Mouse (Mus musculus): Measurements from ENCODE around the gene E2f8. TPM values are rescaled to one million over a fixed set of nuclear protein-coding genes. Genes with fewer than 3 reads are reported as not detected.

The E2f8 gene
- total RNA-seq, 2 experiments from 2014 or later: 1.0 to 1.3 TPM

DNA sequence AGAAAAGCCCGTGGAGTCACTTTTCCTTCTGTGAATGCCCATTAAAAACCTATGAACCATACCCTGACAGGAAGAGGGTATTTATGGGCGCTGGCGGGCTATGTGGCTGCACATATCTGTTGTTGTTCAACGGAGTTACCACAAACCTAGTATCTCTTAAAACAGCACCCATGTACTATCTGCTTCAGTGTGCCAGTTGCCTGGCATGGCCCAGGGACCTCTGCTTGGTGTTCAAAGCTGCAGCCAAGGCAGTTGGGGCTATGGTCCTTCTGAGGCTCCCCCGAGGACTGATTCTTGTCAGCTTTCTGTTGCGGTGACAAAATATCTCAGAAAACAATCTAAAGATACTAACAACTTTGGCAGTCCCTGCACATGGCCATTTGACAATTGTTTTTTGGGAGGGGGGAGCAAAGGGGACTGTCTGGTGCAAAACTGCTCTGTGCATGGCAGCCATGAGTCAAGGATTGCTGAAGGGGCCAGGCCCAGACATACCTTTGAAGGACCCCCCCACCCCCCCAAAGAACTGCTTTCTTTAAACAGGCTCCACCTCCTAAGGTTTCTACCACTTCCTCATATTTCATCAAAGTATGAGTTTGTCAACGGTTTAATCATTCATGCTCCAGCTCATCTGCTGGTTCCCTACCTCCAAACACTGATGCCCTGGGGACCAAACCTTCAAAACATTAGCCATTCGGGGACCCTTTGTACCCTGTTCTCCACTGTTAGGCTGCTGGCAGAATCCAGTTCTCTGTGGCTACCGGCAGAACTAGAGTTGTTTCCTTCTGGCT lies 16.5 kb downstream of the E2f8 start:
- intact Hi-C loops (cut with DNase I): no loop called here

DNA sequence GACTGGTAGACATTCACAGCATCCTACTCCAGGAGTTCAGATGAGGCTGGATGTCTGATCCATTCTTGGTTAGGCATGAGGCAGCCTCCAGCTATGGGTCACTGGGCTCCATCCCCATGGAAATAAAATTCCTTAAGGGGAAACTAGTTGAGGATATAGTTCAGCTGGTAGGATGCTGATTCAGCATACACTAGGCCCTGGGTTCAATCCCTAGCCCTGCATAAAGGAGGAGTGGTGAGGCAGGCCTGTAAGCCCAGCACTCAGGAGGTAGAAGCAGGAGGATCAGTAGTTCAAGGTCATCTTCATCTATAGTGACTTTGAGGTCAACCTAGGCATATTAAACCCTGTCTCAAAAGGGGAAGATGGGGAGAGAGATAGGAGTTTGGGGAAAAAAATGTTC lies 17.2 kb downstream of the E2f8 start:
- intact Hi-C loops (cut with DNase I): no loop called here
- no peak for DNase-seq (ENCODE audit: extremely low spot score in 1 of 2, low spot score in 2 of 2)

More for the DNA sequence above, 16.5 kb downstream of the E2f8 start:
- no peak for DNase-seq (ENCODE audit: extremely low spot score in 1 of 2, low spot score in 2 of 2)

DNA sequence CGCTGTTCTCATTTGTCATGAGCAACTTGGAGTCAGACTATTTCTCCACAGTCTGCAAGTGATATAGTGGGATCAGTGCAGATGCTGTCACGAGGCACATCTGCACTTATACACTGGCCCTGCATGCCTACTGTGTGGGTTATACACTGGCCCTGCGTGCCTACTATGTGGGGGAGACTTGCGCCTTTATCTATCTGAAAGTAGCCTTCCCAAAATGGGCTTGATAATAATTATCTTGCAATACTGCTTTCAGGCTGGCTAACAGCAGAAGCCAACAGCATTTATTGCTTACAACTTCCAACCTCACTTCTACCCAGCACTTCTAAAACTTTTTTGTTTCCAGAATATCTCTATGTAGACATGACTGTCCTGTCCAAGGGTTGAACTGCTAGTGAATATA lies 19.6 kb downstream of the E2f8 start:
- intact Hi-C loops (cut with DNase I): no loop called here
- DNase-seq (ENCODE audit: extremely low spot score in 1 of 2, low spot score in 2 of 2): no peak

DNA sequence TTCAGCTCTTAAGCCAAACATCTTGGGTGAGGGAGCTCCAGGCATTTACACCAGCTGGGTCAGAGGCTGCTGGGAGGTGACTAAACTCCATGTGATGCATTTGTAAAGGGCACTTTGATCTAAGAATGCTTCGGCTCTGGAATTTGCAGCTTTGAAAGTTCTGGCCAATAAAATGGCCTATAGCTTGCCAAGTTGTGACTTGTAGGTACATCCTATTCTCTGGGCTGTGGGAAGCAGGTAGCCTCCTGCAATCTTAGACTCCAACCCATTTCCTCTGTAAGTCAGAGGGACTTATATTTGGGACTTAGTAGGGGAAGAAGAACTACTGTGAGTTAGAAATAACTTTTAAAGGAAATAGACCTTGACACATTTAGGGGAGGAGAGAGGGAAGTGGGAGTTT lies 20.4 kb downstream of the E2f8 start:
- intact Hi-C loops (cut with DNase I): no loop called here
- no peak for DNase-seq (ENCODE audit: extremely low spot score in 1 of 2, low spot score in 2 of 2)

DNA sequence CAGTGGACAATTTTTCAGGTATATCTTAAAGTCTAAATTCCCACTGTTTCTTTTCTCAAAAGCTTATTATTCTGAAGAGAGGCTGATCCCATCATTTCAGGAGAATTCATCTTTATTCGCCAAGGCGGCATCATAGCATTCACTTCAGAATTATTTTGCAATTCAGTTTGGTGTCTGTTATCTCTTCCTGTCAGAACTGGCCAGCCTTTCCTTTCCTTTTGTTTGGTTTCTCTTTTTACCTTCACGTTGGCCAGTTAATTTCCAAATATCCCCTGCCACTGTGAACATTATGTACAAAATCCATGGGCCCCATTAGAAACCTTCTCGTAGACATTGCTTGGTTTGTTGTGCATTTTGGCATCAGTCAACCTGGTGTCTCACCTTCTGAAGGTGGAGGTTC lies 22.0 kb downstream of the E2f8 start:
- DNase-seq (ENCODE audit: extremely low spot score in 1 of 2, low spot score in 2 of 2): no peak
- intact Hi-C loops (cut with DNase I): no loop called here

DNA sequence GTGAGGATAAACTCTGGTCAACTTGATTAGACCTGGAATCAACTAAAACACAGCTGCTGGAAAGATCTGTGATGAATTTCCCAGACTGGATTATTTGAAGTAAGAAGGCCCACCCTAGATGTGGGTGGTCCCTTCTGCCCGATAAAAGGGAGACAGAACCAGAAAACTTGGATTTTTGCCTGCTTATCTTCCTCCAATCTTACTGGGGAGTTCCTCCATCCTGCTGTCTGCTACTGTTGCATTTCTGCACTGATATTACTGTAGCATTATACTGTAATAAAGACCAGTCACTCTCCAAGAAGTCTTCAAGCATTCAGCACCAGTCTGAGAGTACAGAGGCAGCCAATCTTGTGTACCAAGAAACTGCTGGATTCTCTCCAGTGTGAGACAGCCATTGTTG lies 23.1 kb downstream of the E2f8 start:
- intact Hi-C loops (cut with DNase I): no loop called here
- no peak for DNase-seq (ENCODE audit: extremely low spot score in 1 of 2, low spot score in 2 of 2)

GRCm38 (mm10) chr7:48855461-48855860 lies 25.9 kb downstream of the E2f8 start:
- intact Hi-C loops (cut with DNase I): no loop called here
- DNase-seq (ENCODE audit: extremely low spot score in 1 of 2, low spot score in 2 of 2): no peak

DNA sequence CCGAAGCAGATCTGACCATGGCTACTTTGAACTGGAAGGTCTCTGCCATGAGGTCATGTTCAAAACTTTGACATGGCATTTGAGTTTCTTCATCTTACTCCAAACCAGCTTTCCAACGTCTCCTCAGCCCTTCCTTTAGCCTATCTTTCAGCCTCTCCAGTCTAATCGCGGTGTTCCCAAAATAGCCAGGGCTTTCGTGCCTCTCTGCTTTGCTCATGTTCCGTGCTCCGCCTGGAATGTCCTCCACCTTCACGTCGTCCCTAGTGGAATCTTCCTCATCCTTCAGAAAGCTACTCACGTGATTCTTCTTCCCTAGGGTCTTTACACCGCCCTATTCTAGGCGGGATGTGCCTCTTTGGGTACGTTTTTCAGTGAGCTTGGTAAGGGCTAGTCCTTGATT lies 27.9 kb downstream of the E2f8 start:
- intact Hi-C loops (cut with DNase I): no loop called here
- DNase-seq (ENCODE audit: extremely low spot score in 1 of 2, low spot score in 2 of 2): no peak

DNA sequence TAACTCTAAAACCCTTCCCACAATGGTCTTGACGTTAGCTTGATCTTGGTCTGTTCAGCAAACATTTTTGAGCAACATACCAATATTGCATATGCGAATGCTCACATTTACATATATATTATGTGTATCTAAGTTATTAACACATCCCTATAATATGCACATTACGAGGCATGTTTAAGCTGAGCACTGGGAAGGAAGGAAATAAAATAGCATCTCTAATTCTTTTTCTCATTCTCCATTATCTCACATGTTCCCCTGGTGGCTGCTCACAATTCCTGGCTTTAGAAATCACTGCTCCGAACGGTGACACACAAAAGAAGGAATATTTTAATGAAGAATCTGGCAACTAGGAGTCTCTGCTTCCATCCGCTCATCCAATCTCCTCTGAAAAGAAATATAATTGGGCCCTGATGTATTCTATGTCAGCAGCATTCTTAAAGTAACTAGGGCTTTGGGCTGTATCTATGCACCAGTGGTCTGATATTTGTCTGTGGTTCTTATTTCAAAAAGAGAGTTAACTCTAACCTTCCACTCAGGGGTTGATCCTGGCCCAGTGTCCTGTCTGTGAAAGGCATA lies 29.8 kb downstream of the E2f8 start:
- no peak for DNase-seq (ENCODE audit: extremely low spot score in 1 of 2, low spot score in 2 of 2)
- intact Hi-C loops (cut with DNase I): no loop called here

DNA sequence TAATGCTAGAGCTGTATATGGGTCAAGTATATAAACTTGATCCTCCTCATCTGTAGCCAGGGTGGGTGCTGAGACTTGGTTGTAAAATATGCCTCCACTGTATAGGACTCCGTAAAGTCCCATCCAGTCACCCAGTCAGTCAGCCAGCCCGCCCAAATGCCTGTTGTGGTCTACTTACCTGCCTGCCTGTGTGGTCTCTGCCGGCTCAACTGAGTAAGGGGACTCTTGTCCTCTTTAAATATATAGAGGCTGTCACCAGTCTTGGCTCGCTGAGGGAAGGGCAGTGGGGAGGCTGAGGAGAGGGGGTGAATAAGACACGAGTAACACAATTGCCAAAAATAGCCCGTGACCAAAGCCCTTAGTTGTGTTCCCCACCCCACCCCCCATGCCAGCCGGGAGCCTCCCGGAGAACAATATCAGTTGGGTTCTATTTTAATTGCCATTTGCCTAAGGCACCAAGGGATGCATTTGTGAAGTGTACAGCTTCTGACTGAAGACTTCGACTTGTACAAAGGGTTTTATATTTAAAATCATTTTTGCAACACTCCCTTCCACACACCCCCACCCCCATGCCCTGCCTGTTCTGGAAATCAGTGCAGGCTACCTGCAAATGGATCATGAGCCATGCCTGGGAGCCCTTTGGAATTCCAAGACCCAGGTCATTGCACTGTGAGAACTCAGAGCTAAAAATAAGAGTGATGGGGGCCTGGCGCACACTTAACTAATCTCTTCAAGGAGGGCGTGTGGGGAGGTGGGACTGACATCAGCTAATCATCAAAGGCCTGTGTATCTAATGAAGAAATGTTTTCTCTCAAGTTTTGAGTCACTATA lies 33.4 kb downstream of the E2f8 start, which contains the start of gene Csrp3:
Csrp3 (minus strand) TSS at position 214 of the 831 bp plus-strand sequence.
- no peak for DNase-seq (ENCODE audit: extremely low spot score in 1 of 2, low spot score in 2 of 2)

GRCm38 (mm10) chr7:48846755-48847154 lies 34.6 kb downstream of the E2f8 start:
- no peak for DNase-seq (ENCODE audit: extremely low spot score in 1 of 2, low spot score in 2 of 2)

More for the DNA sequence above, 33.4 kb downstream of the E2f8 start, which contains the start of gene Csrp3:
- intact Hi-C loops (cut with DNase I): no loop called here

GRCm38 (mm10) chr7:48845213-48845973 lies 36.0 kb downstream of the E2f8 start:
- intact Hi-C loops (cut with DNase I): no loop called here
- DNase-seq (ENCODE audit: extremely low spot score in 1 of 2, low spot score in 2 of 2): no peak

More at GRCm38 (mm10) chr7:48846755-48847154, 34.6 kb downstream of the E2f8 start:
- intact Hi-C loops (cut with DNase I): no loop called here

- intact Hi-C loops (cut with DNase I): no loop called here
- DNase-seq (ENCODE audit: extremely low spot score in 1 of 2, low spot score in 2 of 2): no peak
Observed at GRCm38 (mm10) chr7:48843541-48843940, 37.9 kb downstream of the E2f8 start.

DNA sequence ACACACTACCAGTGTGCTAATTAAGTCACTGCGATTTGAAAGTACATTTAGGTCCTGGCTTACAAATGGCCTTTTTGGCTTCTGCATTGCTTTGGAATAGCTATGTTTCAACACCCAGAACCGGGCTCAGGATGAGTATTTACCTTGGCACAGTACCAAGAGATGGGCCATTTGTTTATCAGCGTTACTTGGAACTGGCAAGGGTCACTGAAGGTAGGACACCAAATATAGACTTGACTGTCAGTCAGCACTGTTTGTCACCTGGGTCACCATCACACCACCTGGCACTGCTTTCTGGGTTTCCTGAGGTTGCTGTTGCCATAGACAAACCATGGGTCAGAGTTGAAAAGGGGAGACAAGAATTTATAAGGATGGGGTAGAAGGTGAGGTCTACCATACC lies 39.0 kb downstream of the E2f8 start:
- intact Hi-C loops (cut with DNase I): no loop called here
- DNase-seq (ENCODE audit: extremely low spot score in 1 of 2, low spot score in 2 of 2): no peak

- intact Hi-C loops (cut with DNase I): no loop called here
Observed at GRCm38 (mm10) chr7:48841538-48841937, 39.9 kb downstream of the E2f8 start.

DNA sequence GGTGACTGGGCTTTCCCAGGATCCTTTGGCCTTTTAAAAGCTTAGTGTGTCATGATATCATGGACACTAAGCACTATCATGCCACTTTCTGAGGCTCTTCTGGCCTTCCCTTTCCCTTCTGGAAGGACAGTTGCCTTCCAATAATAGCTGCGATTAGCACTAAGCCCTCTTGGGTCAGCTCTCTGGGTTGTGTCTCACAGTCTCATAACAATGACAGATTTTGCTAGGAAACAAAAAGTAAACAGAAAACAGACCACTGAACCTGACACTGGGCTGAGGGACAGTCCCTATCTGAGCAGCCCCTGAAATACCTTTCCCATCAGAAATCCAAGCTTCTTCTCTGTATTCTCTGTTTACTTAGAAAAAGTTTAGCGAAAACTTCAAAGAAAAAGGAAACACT lies 40.9 kb downstream of the E2f8 start:
- no peak for DNase-seq (ENCODE audit: extremely low spot score in 1 of 2, low spot score in 2 of 2)
- intact Hi-C loops (cut with DNase I): no loop called here

More at GRCm38 (mm10) chr7:48841538-48841937, 39.9 kb downstream of the E2f8 start:
- no peak for DNase-seq (ENCODE audit: extremely low spot score in 1 of 2, low spot score in 2 of 2)

DNA sequence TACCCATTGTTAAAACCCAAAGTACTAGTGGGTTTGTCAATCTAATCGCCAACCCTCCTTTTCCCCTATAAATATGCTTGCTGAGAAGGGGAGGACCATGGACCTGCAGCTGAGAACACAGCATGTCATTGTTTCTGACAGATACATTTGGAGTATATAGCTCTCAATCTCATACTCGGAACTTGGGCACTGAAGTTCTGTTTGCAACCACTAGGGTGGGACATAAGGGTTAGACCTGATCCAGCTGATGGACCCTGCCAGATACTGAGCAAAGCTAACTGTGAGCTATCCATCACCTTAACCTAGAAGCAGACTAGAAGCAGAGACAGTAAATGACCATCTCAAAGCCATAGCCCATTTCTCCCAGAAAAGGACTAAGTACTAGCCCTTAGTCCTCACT lies 43.0 kb downstream of the E2f8 start:
- no peak for DNase-seq (ENCODE audit: extremely low spot score in 1 of 2, low spot score in 2 of 2)
- intact Hi-C loops (cut with DNase I): no loop called here

- no peak for DNase-seq (ENCODE audit: extremely low spot score in 1 of 2, low spot score in 2 of 2)
- intact Hi-C loops (cut with DNase I): no loop called here
Observed at GRCm38 (mm10) chr7:48836949-48837348, 44.4 kb downstream of the E2f8 start.

Data from left cerebral cortex, postnatal 10 days (tissue).